Mouse (Mus musculus) midbrain, embryonic 16.5 days (tissue): Measurements from ENCODE around the gene March9. TPM values are rescaled to one million over a fixed set of nuclear protein-coding genes. Genes with fewer than 3 reads are reported as not detected.
A peak's percentile ranks its signal among the peaks of the same experiment; 100 is the strongest.

Source experiments
- ATAC-seq: fragments of 200-750 bp; cut with Nextera tagmentation; 2 replicates; pipeline ENCODE4 v1.8.0; 2017; ENCODE audit warnings: moderate TSS enrichment
- H3K27ac ChIP-seq: fragments of 300-500 bp; sonication (generic); 2 replicates; pipeline ENCODE4 v1.5.1; 2014; ENCODE audit warnings: mild to moderate bottlenecking, low read length, mixed read lengths
- H3K27me3 ChIP-seq: fragments of 300-500 bp; sonication (generic); 2 replicates; pipeline ENCODE4 v1.6.1; 2014; ENCODE audit warnings: low read depth, low read length, mixed read lengths; ENCODE audit not compliant: control insufficient read depth, insufficient read depth
- H3K36me3 ChIP-seq: fragments of 300-500 bp; sonication (generic); 2 replicates; pipeline ENCODE4 v1.6.1; 2014; ENCODE audit warnings: mild to moderate bottlenecking, low read length, moderate library complexity, mixed read lengths; ENCODE audit not compliant: control insufficient read depth, insufficient read depth
- H3K4me1 ChIP-seq: fragments of 300-500 bp; sonication (generic); 2 replicates; pipeline ENCODE4 v1.6.1; 2014; ENCODE audit warnings: mild to moderate bottlenecking, low read length, mixed read lengths; ENCODE audit not compliant: control insufficient read depth, insufficient read depth
- H3K4me2 ChIP-seq: fragments of 300-500 bp; sonication (generic); 2 replicates; pipeline ENCODE4 v1.6.1; 2014; ENCODE audit warnings: mild to moderate bottlenecking, low read length, mixed read lengths
- H3K4me3 ChIP-seq: fragments of 300-500 bp; sonication (generic); 2 replicates; pipeline ENCODE4 v1.5.1; 2014; ENCODE audit warnings: low read depth, mild to moderate bottlenecking, low read length, moderate library complexity, mixed read lengths
- H3K9ac ChIP-seq: fragments of 300-500 bp; sonication (generic); 2 replicates; pipeline ENCODE4 v1.6.1; 2014; ENCODE audit warnings: low read depth, low read length, mixed read lengths
- H3K9me3 ChIP-seq: fragments of 300-500 bp; sonication (generic); replicated peaks from 2 replicates; pipeline ENCODE4 v1.6.1; 2014; ENCODE audit warnings: mild to moderate bottlenecking, low read length, mixed read lengths; ENCODE audit not compliant: control insufficient read depth, poor library complexity, severe bottlenecking
- WGBS: fragments of 180-500 bp; shearing (Covaris S2); extraction: QIAGEN DNeasy Blood & Tissue Kit; methylation state at CpG from one replicate; pipeline ENCODE4 v1.1.7; 2014; 5-methylcytosine and 5-hydroxymethylcytosine counted together
- polyA plus RNA-seq: library from polyadenylated mRNA; unstranded; fragments of >200 nt; fragmentation: Nextera tagmentation; extraction: Ambion mirVana; gene quantifications from 2 replicates; pipeline ENCODE4 v1.2.1, GENCODE M21; 2015

The March9 gene
- polyA plus RNA-seq, 1 experiment from 2014 or later: 6.3 TPM

DNA sequence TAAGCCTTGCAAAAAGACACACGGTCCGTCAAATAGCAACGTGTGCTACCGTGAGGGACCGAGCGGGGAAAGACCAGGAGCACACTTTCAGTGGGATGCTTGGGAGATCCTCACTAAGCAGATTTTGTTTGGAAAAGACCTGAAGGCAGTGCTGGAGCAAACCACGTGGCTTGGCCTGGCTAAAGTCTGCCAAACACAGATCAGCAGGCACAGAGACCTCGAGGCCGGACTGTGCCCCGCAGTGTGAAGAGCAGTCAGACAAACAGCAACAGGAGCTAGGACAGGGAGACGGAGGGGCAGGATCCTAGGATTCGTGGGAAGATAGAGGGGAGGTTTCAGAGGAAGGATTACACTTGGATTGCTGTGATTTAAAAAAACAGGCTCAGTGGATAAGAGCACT, 23.7 kb downstream of the March9 start:
- peaks cover 4% of the 10 kb centered on the region for H3K27me3 ChIP-seq
- H3K9me3 ChIP-seq: no peaks in the 10 kb centered on the region
- no peak overlapping the region for H3K4me2 ChIP-seq
- ATAC-seq: no peak
- H3K9ac ChIP-seq: no peak overlapping the region
- no peak overlapping the region for H3K27ac ChIP-seq
- peaks cover 6% of the 10 kb centered on the region; the same call in 1 of the 2 replicates for H3K4me1 ChIP-seq
- H3K36me3 ChIP-seq: no peaks in the 10 kb centered on the region
- whole genome bisulfite sequencing: 86% methylated on average over 12 of the region's 12 CpGs
- H3K4me3 ChIP-seq: no peak overlapping the region

DNA sequence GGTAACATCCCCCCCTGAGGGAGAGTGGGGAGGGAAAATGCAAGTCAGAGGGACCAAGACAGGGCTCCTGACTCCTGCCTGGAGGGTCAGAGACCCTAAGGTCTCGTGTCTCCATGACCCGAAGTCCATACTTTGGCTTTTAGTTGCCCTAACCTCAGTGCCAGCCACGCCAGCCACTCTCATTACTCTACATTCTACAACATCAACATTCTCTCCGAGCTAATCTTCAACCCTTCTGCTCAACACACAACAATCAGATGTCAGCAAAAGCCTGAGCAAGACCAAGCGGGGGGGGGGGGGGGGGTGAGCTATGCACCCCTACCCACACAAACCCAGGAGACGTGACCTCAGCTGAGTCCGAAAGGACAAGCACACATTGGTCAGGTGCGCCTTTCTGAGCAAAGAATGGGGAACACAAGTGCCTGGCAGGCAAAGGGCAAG, 26.7 kb downstream of the March9 start:
- no peak overlapping the region for H3K9ac ChIP-seq
- H3K27ac ChIP-seq: no peak overlapping the region
- no peak overlapping the region for H3K4me3 ChIP-seq
- no peak overlapping the region for H3K4me2 ChIP-seq
- 82% methylated on average over 8 of the region's 8 CpGs for WGBS
- H3K36me3 ChIP-seq: 0 out of 2 replicates have a peak, but pooled peaks cover 3% of the 10 kb centered on the region
- ATAC-seq: no peak
- H3K4me1 ChIP-seq: peaks cover 3% of the 10 kb centered on the region
- no peaks in the 10 kb centered on the region for H3K9me3 ChIP-seq
- H3K27me3 ChIP-seq: no peaks in the 10 kb centered on the region

DNA sequence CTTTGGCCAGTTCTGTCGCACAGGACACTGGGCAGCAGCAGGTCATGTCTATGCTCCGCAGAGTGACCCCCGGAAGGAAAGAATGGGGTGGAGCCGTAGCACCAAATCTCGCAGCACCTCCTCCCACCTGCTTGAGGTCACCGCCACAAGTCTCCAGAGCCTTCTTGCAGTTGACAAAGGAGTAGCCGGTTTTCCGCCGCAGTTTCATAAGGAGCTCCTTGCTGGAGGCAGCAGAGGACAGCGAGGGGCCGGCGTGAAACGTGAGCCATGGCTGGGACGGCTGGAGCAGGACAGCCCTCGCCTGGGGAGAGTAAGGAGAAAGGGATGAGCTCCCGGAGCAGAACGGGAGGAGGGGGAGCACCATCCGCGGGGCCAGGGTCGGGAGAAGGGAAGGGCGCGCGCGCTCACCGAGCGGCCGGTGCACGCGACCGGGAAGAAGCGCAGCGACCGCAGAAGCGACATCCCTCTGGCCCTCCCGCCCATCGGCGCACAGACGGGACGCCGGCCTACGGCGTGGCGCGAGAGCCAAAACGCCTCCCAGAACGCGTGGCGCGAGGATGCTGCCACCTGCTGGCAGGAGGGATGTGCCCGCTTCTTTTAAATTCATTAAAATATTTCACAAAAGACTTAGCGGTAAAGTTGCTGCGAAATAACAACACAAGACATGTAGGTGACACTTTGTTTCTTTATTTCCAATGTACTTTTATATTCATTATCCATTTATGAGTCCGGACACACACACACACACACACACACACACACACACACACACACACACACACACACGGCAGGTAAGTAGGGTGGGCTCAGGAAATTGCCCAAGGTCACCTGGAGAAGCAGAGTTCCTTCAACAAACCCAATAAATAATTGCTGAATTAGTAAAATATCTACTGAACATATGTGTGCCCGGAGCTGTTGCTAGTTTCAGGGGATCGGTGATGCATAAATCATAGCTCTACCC, 29.4 kb downstream of the March9 start, which contains the start of gene Tsfm:
TSS of gene Tsfm (minus strand) at position 505 of the 961 bp plus-strand sequence.
- Histone ChIP-seq H3K9me3 (no peaks in the 10 kb centered on the region), H3K27ac (peak within 1 kb of the TSS; percentile 76), H3K9ac (peak within 1 kb of the TSS; percentile 91), H3K27me3 (no peaks in the 10 kb centered on the region), H3K36me3 (peaks cover 14% of the 10 kb centered on the region), H3K4me2 (peak within 1 kb of the TSS; percentile 87), H3K4me3 (peak within 1 kb of the TSS; percentile 96), H3K4me1 (peaks cover 3% of the 10 kb centered on the region)
- 5% methylated on average over 56 of the region's 56 CpGs for whole genome bisulfite sequencing
- ATAC-seq: peak; percentile 88

DNA sequence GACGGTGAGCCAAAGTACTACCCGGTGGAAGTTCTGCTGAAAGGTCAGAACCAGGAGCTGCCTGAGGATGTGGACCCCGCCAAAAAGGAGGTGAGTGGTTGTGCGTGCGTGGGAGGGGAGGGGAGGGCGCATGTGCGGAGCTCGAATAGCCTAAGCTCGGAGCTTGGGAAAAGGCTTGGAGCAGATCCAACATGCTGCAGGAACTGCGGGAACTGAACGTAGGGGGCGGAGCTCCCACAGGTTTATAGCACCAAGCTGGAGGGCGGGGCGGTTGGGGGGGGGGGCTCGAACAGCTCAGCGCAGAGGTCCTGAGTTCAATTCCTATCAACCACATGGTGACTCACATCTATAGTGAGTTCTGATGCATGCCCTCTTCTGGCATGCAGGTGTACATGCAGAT, 41.6 kb downstream of the March9 start:
- WGBS: 86% methylated on average over 15 of the region's 16 CpGs

DNA sequence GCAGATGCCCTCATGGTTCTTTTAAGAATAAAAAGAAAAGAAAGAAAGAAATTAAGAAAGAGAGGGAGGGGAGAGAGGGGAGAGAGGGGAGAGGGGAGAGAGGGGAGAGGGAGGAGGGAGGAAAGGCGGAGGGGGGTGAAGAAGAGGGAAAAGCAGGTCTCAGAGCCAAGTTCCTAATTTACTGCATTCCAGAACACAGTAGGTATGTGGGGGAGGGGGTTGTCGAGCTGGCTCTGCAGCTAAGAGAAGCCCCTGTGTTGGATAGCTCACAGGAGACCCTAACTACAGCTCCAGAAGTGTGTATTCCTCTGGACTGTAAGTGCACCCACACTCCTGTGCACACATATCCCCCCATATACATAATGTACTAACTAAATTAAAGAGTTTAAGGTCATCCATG, 42.9 kb downstream of the March9 start:
- H3K9ac ChIP-seq: no peak overlapping the region
- no peaks in the 10 kb centered on the region for H3K4me1 ChIP-seq
- H3K36me3 ChIP-seq: 0 out of 2 replicates have a peak, but pooled peaks cover 4% of the 10 kb centered on the region
- no peak overlapping the region for H3K27ac ChIP-seq
- no peak overlapping the region for H3K4me3 ChIP-seq
- ATAC-seq: no peak
- WGBS: 23% methylated on average over 2 of the region's 2 CpGs
- no peaks in the 10 kb centered on the region for H3K9me3 ChIP-seq
- H3K4me2 ChIP-seq: no peak overlapping the region
- H3K27me3 ChIP-seq: no peaks in the 10 kb centered on the region

More for the DNA sequence above, 41.6 kb downstream of the March9 start:
- Histone ChIP-seq H3K9me3 (no peaks in the 10 kb centered on the region), H3K36me3 (peaks cover 9% of the 10 kb centered on the region; the same call in 1 of the 2 replicates), H3K27ac (no peak overlapping the region), H3K4me2 (no peak overlapping the region), H3K4me3 (no peak overlapping the region), H3K27me3 (no peaks in the 10 kb centered on the region), H3K9ac (no peak overlapping the region), H3K4me1 (no peaks in the 10 kb centered on the region)
- no peak for ATAC-seq

DNA sequence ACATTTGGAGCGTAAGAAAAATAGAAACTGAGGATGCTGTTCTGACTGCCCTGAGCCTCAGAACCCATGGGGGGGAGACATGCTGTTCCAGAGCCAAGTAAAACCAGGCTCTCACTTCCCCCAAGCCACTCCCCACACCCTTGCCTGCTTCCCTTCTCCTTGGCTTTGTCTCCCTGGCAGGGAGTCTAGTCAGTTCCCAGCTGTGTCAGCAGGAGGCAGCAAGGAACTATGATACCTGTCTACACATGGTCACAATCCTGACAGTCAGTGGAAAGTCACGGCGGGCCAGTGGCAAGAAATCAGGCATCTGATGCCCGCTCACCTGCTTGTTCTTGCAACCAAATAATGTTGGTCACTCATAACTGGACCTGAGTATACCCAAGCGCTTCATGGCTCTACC, 43.5 kb downstream of the March9 start:
- no peak overlapping the region for H3K4me2 ChIP-seq
- H3K36me3 ChIP-seq: no peaks in the 10 kb centered on the region
- H3K9ac ChIP-seq: no peak overlapping the region
- no peaks in the 10 kb centered on the region for H3K27me3 ChIP-seq
- no peaks in the 10 kb centered on the region for H3K9me3 ChIP-seq
- H3K27ac ChIP-seq: no peak overlapping the region
- 62% methylated on average over 5 of the region's 5 CpGs for WGBS
- H3K4me3 ChIP-seq: no peak overlapping the region
- H3K4me1 ChIP-seq: no peaks in the 10 kb centered on the region
- no peak for ATAC-seq

Other genes with a start within 250 kb of the March9 start
- 13.4 and 15.6 TPM in 2 replicates for gene Atp23, start 158.8 kb downstream of the March9 start, polyA plus RNA-seq
- 12.0 and 13.5 TPM in 2 replicates for gene Ctdsp2, start 81.5 kb downstream of the March9 start, polyA plus RNA-seq
- 1.7 and 2.8 TPM in 2 replicates for gene Avil, start 59.5 kb downstream of the March9 start, polyA plus RNA-seq
- gene Tsfm, start 29.3 kb downstream of the March9 start, polyA plus RNA-seq: 61.4 and 67.7 TPM in 2 replicates
- gene Mettl1, start 18.8 kb downstream of the March9 start, polyA plus RNA-seq: 20.1 TPM in 2 replicates
- 0.21 and 0.22 TPM in 2 replicates for gene Eef1akmt3, start 18.7 kb downstream of the March9 start, polyA plus RNA-seq
- 0.08 and 0.14 TPM in 2 replicates for gene Cyp27b1, start 11.9 kb downstream of the March9 start, polyA plus RNA-seq
- gene Cdk4, start 3.4 kb upstream of the March9 start, polyA plus RNA-seq: 646 and 776 TPM in 2 replicates
- 105 and 110 TPM in 2 replicates for gene Tspan31, start 10.1 kb upstream of the March9 start, polyA plus RNA-seq
- 5.1 and 5.3 TPM in 2 replicates for gene Agap2, start 15.1 kb upstream of the March9 start, polyA plus RNA-seq
- gene Os9, start 60.9 kb upstream of the March9 start, polyA plus RNA-seq: 132 and 138 TPM in 2 replicates
- gene B4galnt1, start 105.0 kb upstream of the March9 start, polyA plus RNA-seq: 60.7 and 71.7 TPM in 2 replicates
- 1.1 and 1.2 TPM in 2 replicates for gene Slc26a10, start 120.5 kb upstream of the March9 start, polyA plus RNA-seq
- gene Arhgef25, start 129.9 kb upstream of the March9 start, polyA plus RNA-seq: 19.6 and 20.2 TPM in 2 replicates
- gene Dtx3, start 135.5 kb upstream of the March9 start, polyA plus RNA-seq: 254 and 255 TPM in 2 replicates
- gene Pip4k2c, start 151.4 kb upstream of the March9 start, polyA plus RNA-seq: 16.9 and 18.4 TPM in 2 replicates
- gene Kif5a, start 203.2 kb upstream of the March9 start, polyA plus RNA-seq: 113 and 120 TPM in 2 replicates
- 332 and 345 TPM in 2 replicates for gene Dctn2, start 206.2 kb upstream of the March9 start, polyA plus RNA-seq
- gene Mbd6, start 228.8 kb upstream of the March9 start, polyA plus RNA-seq: 12.6 and 15.3 TPM in 2 replicates